Mouse (Mus musculus): ENCODE measurements at regions not wholly inside any gene's neighbourhood (a gene's known extent, or its start where the extent isn't known, plus 50 kb on each side); places are given as distances from the start of the nearest gene placed in this dataset.

DNA sequence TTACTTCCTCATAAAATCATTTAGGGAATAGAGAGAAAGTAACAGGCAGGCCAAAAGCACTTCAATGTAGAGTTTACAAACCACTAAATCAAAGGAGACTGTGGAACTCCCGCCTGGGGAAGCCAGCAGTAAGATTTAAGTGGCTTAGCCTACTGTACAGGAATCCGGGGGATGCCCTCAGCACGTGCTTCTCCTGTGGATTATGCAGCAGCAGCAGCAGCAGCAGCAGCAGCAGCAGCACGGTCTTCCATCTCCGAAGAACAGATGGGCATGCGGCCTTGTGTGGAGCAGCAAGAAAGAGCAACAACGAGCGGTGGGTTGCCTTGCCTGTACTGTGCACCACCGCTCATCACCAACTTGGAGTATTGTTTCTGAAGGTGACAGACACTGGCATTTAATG, 314.9 kb downstream of the Cd83 start:
- no peak for TF ChIP-seq GATA1 (IDR thresholded peaks at IDR 0.05; ENCODE audit: low read length)
- TF ChIP-seq TAL1 (IDR thresholded peaks at IDR 0.05; ENCODE audit: low read length), result no peak
- no peak overlapping the region for H3K4me3 ChIP-seq (replicated peaks)
- no peaks in the 10 kb centered on the region for H3K36me3 ChIP-seq (ENCODE audit: control insufficient read depth)
- no peaks in the 10 kb centered on the region for H3K9me3 ChIP-seq (ENCODE audit: control insufficient read depth, low read length)
- peaks cover 7% of the 10 kb centered on the region for H3K27me3 ChIP-seq (ENCODE audit: control insufficient read depth)
- H3K4me1 ChIP-seq (ENCODE audit: control insufficient read depth), result no peaks in the 10 kb centered on the region

DNA sequence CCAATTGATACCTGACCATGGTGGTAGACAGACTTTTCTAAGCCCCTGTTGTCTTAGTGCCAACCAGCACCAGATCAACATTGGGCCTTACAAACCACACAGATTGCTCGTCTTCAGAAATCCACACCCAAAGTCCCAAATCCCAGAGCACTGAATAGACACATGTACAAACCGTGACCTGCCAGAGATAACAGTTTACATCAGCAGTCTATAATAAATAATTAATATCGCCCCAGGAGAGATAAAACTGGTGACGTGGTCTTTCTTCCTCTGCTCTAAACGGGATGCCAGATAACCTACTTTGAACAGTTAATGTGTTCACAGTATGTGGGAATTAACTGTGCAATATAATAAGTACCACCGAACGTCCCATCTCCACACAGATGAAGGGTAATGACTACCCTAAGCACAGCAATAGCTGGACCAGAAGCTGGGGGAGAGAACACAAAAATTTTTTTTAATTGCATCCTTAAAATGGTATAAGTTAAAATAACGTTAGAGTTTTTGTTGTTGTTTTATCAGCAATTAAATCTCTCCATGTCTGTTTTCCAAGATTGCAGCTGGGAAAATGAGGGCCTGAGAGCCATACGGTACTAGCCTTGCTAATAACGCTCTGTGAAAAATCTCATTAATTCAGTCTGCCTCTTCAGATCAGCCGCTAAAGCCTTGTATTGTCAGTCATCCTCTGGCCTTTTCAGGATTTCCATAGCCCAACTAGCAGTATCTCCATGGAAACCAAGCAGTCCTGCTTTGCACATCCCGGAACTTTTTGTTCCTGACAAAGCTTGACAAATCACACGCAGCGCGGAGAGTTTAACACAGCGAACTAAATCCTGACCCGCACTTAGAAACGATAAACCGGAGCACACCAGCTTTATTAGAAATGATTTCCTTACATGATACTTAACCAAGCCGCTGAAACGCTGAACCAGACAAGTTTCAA, 315.8 kb downstream of the Cd83 start:
- H3K36me3 ChIP-seq (ENCODE audit: control insufficient read depth), result no peaks in the 10 kb centered on the region
- H3K4me1 ChIP-seq (ENCODE audit: control insufficient read depth), result no peaks in the 10 kb centered on the region
- no peak overlapping the region for H3K4me3 ChIP-seq (replicated peaks)
- TF ChIP-seq GATA1 (IDR thresholded peaks at IDR 0.05; ENCODE audit: low read length) (no peak), TAL1 (IDR thresholded peaks at IDR 0.05; ENCODE audit: low read length) (no peak)
- H3K27me3 ChIP-seq (ENCODE audit: control insufficient read depth), result peaks cover 7% of the 10 kb centered on the region
- no peaks in the 10 kb centered on the region for H3K9me3 ChIP-seq (ENCODE audit: control insufficient read depth, low read length)

GRCm38 (mm10) chr13:44101161-44101560, 316.6 kb downstream of the Cd83 start:
- Histone ChIP-seq H3K36me3 (ENCODE audit: control insufficient read depth) (no peaks in the 10 kb centered on the region), H3K27me3 (ENCODE audit: control insufficient read depth) (peaks cover 7% of the 10 kb centered on the region), H3K4me3 (replicated peaks) (no peak overlapping the region), H3K4me1 (ENCODE audit: control insufficient read depth) (no peaks in the 10 kb centered on the region), H3K9me3 (ENCODE audit: control insufficient read depth, low read length) (no peaks in the 10 kb centered on the region)
- no peak for TF ChIP-seq TAL1 (IDR thresholded peaks at IDR 0.05; ENCODE audit: low read length)
- no peak for TF ChIP-seq GATA1 (IDR thresholded peaks at IDR 0.05; ENCODE audit: low read length)

GRCm38 (mm10) chr13:44101806-44102205, 317.2 kb downstream of the Cd83 start:
- no peaks in the 10 kb centered on the region for H3K9me3 ChIP-seq (ENCODE audit: control insufficient read depth, low read length)
- H3K4me3 ChIP-seq (replicated peaks), result no peak overlapping the region
- no peak for TF ChIP-seq GATA1 (IDR thresholded peaks at IDR 0.05; ENCODE audit: low read length)
- no peak for TF ChIP-seq TAL1 (IDR thresholded peaks at IDR 0.05; ENCODE audit: low read length)
- H3K36me3 ChIP-seq (ENCODE audit: control insufficient read depth), result no peaks in the 10 kb centered on the region
- no peaks in the 10 kb centered on the region for H3K4me1 ChIP-seq (ENCODE audit: control insufficient read depth)
- peaks cover 7% of the 10 kb centered on the region for H3K27me3 ChIP-seq (ENCODE audit: control insufficient read depth)

GRCm38 (mm10) chr13:44102257-44102656, 317.7 kb downstream of the Cd83 start:
- TF ChIP-seq GATA1 (IDR thresholded peaks at IDR 0.05; ENCODE audit: low read length) (no peak), TAL1 (IDR thresholded peaks at IDR 0.05; ENCODE audit: low read length) (no peak)
- Histone ChIP-seq H3K9me3 (ENCODE audit: control insufficient read depth, low read length) (no peaks in the 10 kb centered on the region), H3K36me3 (ENCODE audit: control insufficient read depth) (no peaks in the 10 kb centered on the region), H3K27me3 (ENCODE audit: control insufficient read depth) (peaks cover 7% of the 10 kb centered on the region), H3K4me1 (ENCODE audit: control insufficient read depth) (no peaks in the 10 kb centered on the region), H3K4me3 (replicated peaks) (no peak overlapping the region)

DNA sequence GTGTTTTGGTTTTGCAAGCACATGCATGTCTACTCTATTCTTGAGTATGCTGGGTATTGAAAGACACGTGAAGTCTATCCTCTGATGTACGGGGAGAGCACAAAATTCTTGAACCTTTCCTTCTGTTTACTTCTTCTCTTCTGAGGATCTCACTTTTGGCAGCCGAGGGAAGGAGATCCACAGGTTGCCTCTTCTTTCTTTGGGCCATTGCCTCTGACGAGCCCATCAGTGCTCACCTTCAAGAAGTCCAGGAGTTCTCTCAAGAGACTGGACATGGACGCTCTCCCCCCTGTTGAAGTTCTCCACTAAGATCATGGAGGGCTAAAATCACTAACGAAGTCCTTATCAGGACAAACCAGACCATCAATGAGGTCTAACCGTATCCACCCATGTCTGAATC, 318.8 kb downstream of the Cd83 start:
- Histone ChIP-seq H3K9me3 (ENCODE audit: control insufficient read depth, low read length) (no peaks in the 10 kb centered on the region), H3K27me3 (ENCODE audit: control insufficient read depth) (peaks cover 7% of the 10 kb centered on the region), H3K36me3 (ENCODE audit: control insufficient read depth) (no peaks in the 10 kb centered on the region), H3K4me3 (replicated peaks) (no peak overlapping the region), H3K4me1 (ENCODE audit: control insufficient read depth) (no peaks in the 10 kb centered on the region)
- TF ChIP-seq GATA1 (IDR thresholded peaks at IDR 0.05; ENCODE audit: low read length) (no peak), TAL1 (IDR thresholded peaks at IDR 0.05; ENCODE audit: low read length) (no peak)

DNA sequence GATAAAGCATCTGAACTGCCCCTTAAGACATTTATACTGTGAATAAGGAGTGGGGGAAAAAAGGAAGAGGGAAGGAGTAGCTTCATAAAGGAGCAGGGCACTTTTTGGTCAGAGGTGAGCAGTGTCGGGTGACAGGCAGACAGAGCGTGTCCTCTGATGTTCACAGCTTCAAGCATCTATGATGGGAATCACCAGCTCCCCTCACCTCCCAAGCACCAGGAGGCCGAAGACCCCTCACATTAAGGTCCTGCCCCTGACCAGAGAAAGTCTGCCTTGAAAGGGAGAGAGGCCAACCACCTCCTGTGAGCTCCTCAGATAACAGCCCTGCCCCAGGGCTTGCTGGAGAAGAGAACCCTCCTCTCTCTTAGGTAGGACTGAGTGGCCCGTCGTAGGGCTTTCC, 320.6 kb downstream of the Cd83 start:
- Histone ChIP-seq H3K27me3 (ENCODE audit: control insufficient read depth) (peaks cover 7% of the 10 kb centered on the region), H3K36me3 (ENCODE audit: control insufficient read depth) (no peaks in the 10 kb centered on the region), H3K9me3 (ENCODE audit: control insufficient read depth, low read length) (no peaks in the 10 kb centered on the region), H3K4me1 (ENCODE audit: control insufficient read depth) (no peaks in the 10 kb centered on the region), H3K4me3 (replicated peaks) (no peak overlapping the region)
- TF ChIP-seq TAL1 (IDR thresholded peaks at IDR 0.05; ENCODE audit: low read length), result no peak
- no peak for TF ChIP-seq GATA1 (IDR thresholded peaks at IDR 0.05; ENCODE audit: low read length)

- H3K36me3 ChIP-seq (ENCODE audit: control insufficient read depth), result no peaks in the 10 kb centered on the region
- no peaks in the 10 kb centered on the region for H3K9me3 ChIP-seq (ENCODE audit: control insufficient read depth, low read length)
- H3K4me3 ChIP-seq (replicated peaks), result no peak overlapping the region
- H3K27me3 ChIP-seq (ENCODE audit: control insufficient read depth), result no peaks in the 10 kb centered on the region
- TF ChIP-seq GATA1 (IDR thresholded peaks at IDR 0.05; ENCODE audit: low read length), result no peak
- TF ChIP-seq TAL1 (IDR thresholded peaks at IDR 0.05; ENCODE audit: low read length), result no peak
- H3K4me1 ChIP-seq (ENCODE audit: control insufficient read depth), result no peaks in the 10 kb centered on the region
These were observed 324.1 kb downstream of the Cd83 start for GRCm38 (mm10) chr13:44108695-44109094.

- Histone ChIP-seq H3K36me3 (ENCODE audit: control insufficient read depth) (no peaks in the 10 kb centered on the region), H3K9me3 (ENCODE audit: control insufficient read depth, low read length) (no peaks in the 10 kb centered on the region)
- TF ChIP-seq TAL1 (IDR thresholded peaks at IDR 0.05; ENCODE audit: low read length) (no peak), GATA1 (IDR thresholded peaks at IDR 0.05; ENCODE audit: low read length) (no peak)
These were observed 328.5 kb downstream of the Cd83 start for GRCm38 (mm10) chr13:44113043-44113442.

More at GRCm38 (mm10) chr13:44113043-44113442, 328.5 kb downstream of the Cd83 start:
- Histone ChIP-seq H3K4me3 (replicated peaks) (no peak overlapping the region), H3K27me3 (ENCODE audit: control insufficient read depth) (no peaks in the 10 kb centered on the region), H3K4me1 (ENCODE audit: control insufficient read depth) (no peaks in the 10 kb centered on the region)

Measured in erythroblast, embryonic 14.5 days (primary cell).